Mouse (Mus musculus) CH12.LX (cell line): ENCODE measurements around the gene Otud3. TPM values are rescaled to one million over a fixed set of nuclear protein-coding genes. Genes with fewer than 3 reads are reported as not detected.

Experiments used
- DNase-seq: peaks from one replicate; pipeline ENCODE4 v3.0.0-alpha.2; 2013; ENCODE audit errors: extremely low read depth
- H3K27ac ChIP-seq: 2 replicates; pipeline ENCODE4 v1.5.1; 2012; ENCODE audit warnings: low read depth, mild to moderate bottlenecking, control low read depth, moderate library complexity; ENCODE audit not compliant: insufficient read depth
- H3K27me3 ChIP-seq: replicated peaks from 2 replicates; pipeline ENCODE3; 2012; ENCODE audit warnings: inconsistent platforms
- H3K36me3 ChIP-seq, 2 experiments: replicated peaks in 1 of 2; 2 replicates each; pipeline versions ENCODE3 to v1.6.1; 2012; ENCODE audit warnings: inconsistent platforms in 1 of 2, low read length in 1 of 2, mild to moderate bottlenecking in 1 of 2, mixed read lengths in 1 of 2, moderate library complexity in 1 of 2; ENCODE audit not compliant: control insufficient read depth in 1 of 2, insufficient read depth in 1 of 2
- H3K4me1 ChIP-seq, 2 experiments: 2 replicates each; pipeline ENCODE4 v1.6.1; 2012; ENCODE audit warnings: inconsistent platforms in 1 of 2, moderate library complexity in 1 of 2; ENCODE audit not compliant: insufficient read depth in 2 of 2, control insufficient read depth in 1 of 2
- H3K4me2 ChIP-seq: 2 replicates; pipeline ENCODE4 v1.6.1; 2012; ENCODE audit warnings: low read depth, mild to moderate bottlenecking, control low read depth; ENCODE audit not compliant: poor library complexity, insufficient read depth, severe bottlenecking
- H3K4me3 ChIP-seq, 3 experiments: fragments of 150-350 bp in 1 of 3; sonication (generic) in 1 of 3; replicated peaks in 1 of 3; 2 replicates each; pipeline versions ENCODE3 to v1.5.1; 2011 to 2012; ENCODE audit warnings: low read depth in 2 of 3, low read length in 2 of 3, mild to moderate bottlenecking in 2 of 3, moderate library complexity in 2 of 3, control low read depth in 1 of 3, improper control_type of control experiment in 1 of 3, inconsistent platforms in 1 of 3, mixed read lengths in 1 of 3; ENCODE audit not compliant: poor library complexity in 1 of 3
- H3K79me2 ChIP-seq: replicated peaks from 2 replicates; pipeline ENCODE4 v1.6.1; 2012; ENCODE audit warnings: mild to moderate bottlenecking, moderate library complexity; ENCODE audit not compliant: control insufficient read depth, poor library complexity, insufficient read depth, severe bottlenecking; ENCODE audit errors: extremely low read depth
- H3K9ac ChIP-seq: 2 replicates; pipeline ENCODE4 v1.6.1; 2012; ENCODE audit warnings: low read depth, mild to moderate bottlenecking, control low read depth, moderate library complexity; ENCODE audit not compliant: insufficient read depth
- H3K9me3 ChIP-seq: replicated peaks from 2 replicates; pipeline ENCODE3; 2012; ENCODE audit warnings: low read length, inconsistent platforms, mixed read lengths
- BHLHE40 ChIP-seq: IDR thresholded peaks from 2 replicates; pipeline ENCODE4 v1.6.1; 2011; ENCODE audit warnings: mild to moderate bottlenecking, low read depth, low read length, improper control_type of control experiment
- CHD1 ChIP-seq: IDR thresholded peaks from 2 replicates; pipeline ENCODE4 v1.6.1; 2012; ENCODE audit warnings: low read depth, low read length, improper control_type of control experiment, inconsistent platforms
- CHD2 ChIP-seq: IDR thresholded peaks from 2 replicates; pipeline ENCODE4 v1.6.1; 2011; ENCODE audit warnings: low read length, improper control_type of control experiment
- CTCF ChIP-seq, 2 experiments: IDR thresholded peaks in 1 of 2; conservative IDR thresholded peaks in 1 of 2; 2 replicates each; pipeline ENCODE4 v1.5.1; 2011 to 2012; ENCODE audit warnings: low read depth in 2 of 2, low read length in 2 of 2, improper control_type of control experiment in 1 of 2, inconsistent platforms in 1 of 2, mild to moderate bottlenecking in 1 of 2, moderate library complexity in 1 of 2
- ELF1 ChIP-seq: IDR thresholded peaks from 2 replicates; pipeline ENCODE4 v1.6.1; 2014; ENCODE audit warnings: low read depth, mild to moderate bottlenecking, inconsistent platforms, low read length, improper control_type of control experiment
- HCFC1 ChIP-seq: IDR thresholded peaks from 2 replicates; pipeline ENCODE4 v1.6.1; 2012; ENCODE audit warnings: low read depth, mild to moderate bottlenecking, inconsistent platforms, low read length, improper control_type of control experiment
- IRF4 ChIP-seq: IDR thresholded peaks from 2 replicates; pipeline ENCODE4 v1.6.1; 2014; ENCODE audit warnings: low read depth, mild to moderate bottlenecking, inconsistent platforms, low read length, improper control_type of control experiment
- JUND ChIP-seq: conservative IDR thresholded peaks from 2 replicates; pipeline ENCODE4 v1.6.1; 2011; ENCODE audit warnings: low read depth, low read length, improper control_type of control experiment
- MAFK ChIP-seq: IDR thresholded peaks from 2 replicates; pipeline ENCODE4 v1.6.1; 2011; ENCODE audit warnings: low read length, improper control_type of control experiment; ENCODE audit not compliant: insufficient replicate concordance
- MAX ChIP-seq: IDR thresholded peaks from 2 replicates; pipeline ENCODE4 v1.6.1; 2011; ENCODE audit warnings: low read length, improper control_type of control experiment
- MAZ ChIP-seq: IDR thresholded peaks from 2 replicates; pipeline ENCODE4 v1.6.1; 2012; ENCODE audit warnings: low read depth, mild to moderate bottlenecking, inconsistent platforms, low read length, improper control_type of control experiment, moderate library complexity
- MYC ChIP-seq: IDR thresholded peaks from 2 replicates; pipeline ENCODE4 v1.6.1; 2011; ENCODE audit warnings: low read depth, mild to moderate bottlenecking, improper control_type of control experiment, low read length
- NELFE ChIP-seq: IDR thresholded peaks from 2 replicates; pipeline ENCODE4 v1.6.1; 2011; ENCODE audit warnings: low read depth, low read length, improper control_type of control experiment
- POLR2A ChIP-seq: IDR thresholded peaks from 2 replicates; pipeline ENCODE4 v1.6.1; 2011; ENCODE audit warnings: low read depth, mild to moderate bottlenecking, improper control_type of control experiment, low read length
- RAD21 ChIP-seq: IDR thresholded peaks from 2 replicates; pipeline ENCODE4 v1.6.1; 2011; ENCODE audit warnings: low read depth, mild to moderate bottlenecking, low read length, improper control_type of control experiment, moderate library complexity
- SMC3 ChIP-seq: IDR thresholded peaks from 2 replicates; pipeline ENCODE4 v1.6.1; 2011; ENCODE audit warnings: low read depth, low read length, improper control_type of control experiment
- TBP ChIP-seq: conservative IDR thresholded peaks from 2 replicates; pipeline ENCODE4 v1.6.1; 2011; ENCODE audit warnings: low read depth, low read length, improper control_type of control experiment
- TCF12 ChIP-seq: IDR thresholded peaks from 2 replicates; pipeline ENCODE4 v1.6.1; 2014; ENCODE audit warnings: low read depth, mild to moderate bottlenecking, inconsistent platforms, low read length, improper control_type of control experiment
- UBTF ChIP-seq: IDR thresholded peaks from 2 replicates; pipeline ENCODE4 v1.6.1; 2012; ENCODE audit warnings: low read depth, mild to moderate bottlenecking, inconsistent platforms, low read length, improper control_type of control experiment, moderate library complexity
- USF2 ChIP-seq: conservative IDR thresholded peaks from 2 replicates; pipeline ENCODE4 v1.6.1; 2011; ENCODE audit warnings: low read depth, low read length, improper control_type of control experiment
- dilution Hi-C: fragments of 300-500 bp; cut with MboI; formaldehyde crosslinking; loops from 2 replicates; pipeline ENCODE4 v1.14.3; 2020; ENCODE audit warnings: low sequenced_read_pairs; ENCODE audit not compliant: extremely low pct_unique_long_range_greater_than_20kb, extremely low pct_ligation_motif_present
- in situ Hi-C: fragments of 300-500 bp; cut with MboI; formaldehyde crosslinking; loops from 3 replicates; pipeline ENCODE4 v1.14.3; 2019; ENCODE audit warnings: low sequenced_read_pairs, low pct_ligation_motif_present, low pct_unique_long_range_greater_than_20kb, mixed read lengths
- polyA plus RNA-seq: library from polyadenylated mRNA; unstranded; fragments of >175 nt; gene quantifications from 2 replicates; pipeline ENCODE4 v1.2.1, GENCODE M21; 2012; ENCODE audit warnings: low read depth; ENCODE audit not compliant: insufficient read length
- total RNA-seq, 2 experiments: library from RNA; depleted of rRNA; stranded (reverse); fragments of 300-350 nt in 1 of 2; fragments of >200 nt in 1 of 2; gene quantifications; 2 replicates each; pipeline ENCODE4 v1.2.3; 2012 to 2014

Gene Otud3
- total and polyA plus RNA-seq, 3 experiments, result 3.2 to 5.5 (median 5.4) TPM

- peak; percentile 98 for DNase-seq
- Histone ChIP-seq H3K9ac (peak overlapping the region; percentile 29; the same call in 1 of the 2 replicates), H3K36me3 (no peaks in the 10 kb centered on the region), H3K4me1 (peaks cover 10 to 44% of the 10 kb centered on the region in 2 experiments), H3K27ac (no peak overlapping the region), H3K9me3 (no peaks in the 10 kb centered on the region), H3K4me2 (peak overlapping the region; percentile 64), H3K27me3 (peaks cover 11% of the 10 kb centered on the region), H3K79me2 (no peaks in the 10 kb centered on the region), H3K4me3 (peak overlapping the region; percentile 41 to 59 (median 52))
- in situ Hi-C loops (no loop called here), dilution Hi-C loops (no loop called here)
- TF ChIP-seq HCFC1 (peak; percentile 35), BHLHE40 (no peak), USF2 (no peak), RAD21 (peak; percentile 61), CHD2 (no peak), TCF12 (peak; percentile 45; the same call in 1 of the 2 replicates), TBP (peak; percentile 98), ELF1 (peak; percentile 55), POLR2A (peak; percentile 72), UBTF (peak; percentile 87; the same call in 1 of the 2 replicates), MAZ (0 out of 2 replicates have a peak, but pooled peaks have one; percentile 19), NELFE (no peak), IRF4 (peak; percentile 49; the same call in 1 of the 2 replicates), SMC3 (peak; percentile 44), CTCF (conservative IDR thresholded peaks at IDR 0.05 in 1 of 2, IDR thresholded peaks at IDR 0.05 in 1 of 2; ENCODE audit: low read depth in 2 of 2, low read length in 2 of 2) (peak; percentile 54 to 85), MYC (no peak)
Measured at GRCm38 (mm10) chr4:138943730-138944129, 30.0 kb upstream of the Otud3 start.

GRCm38 (mm10) chr4:138941966-138942365 is 28.2 kb upstream of the Otud3 start:
- Histone ChIP-seq H3K27me3 (peaks cover 11% of the 10 kb centered on the region), H3K79me2 (no peaks in the 10 kb centered on the region), H3K4me1 (peaks cover 14 to 56% of the 10 kb centered on the region in 2 experiments), H3K9me3 (no peaks in the 10 kb centered on the region), H3K9ac (no peak overlapping the region), H3K36me3 (no peaks in the 10 kb centered on the region), H3K4me3 (no peak overlapping the region), H3K4me2 (no peak overlapping the region), H3K27ac (no peak overlapping the region)
- in situ Hi-C loops, result no loop called here
- DNase-seq, result no peak
- TF ChIP-seq MAX, result no peak
- no peak for TF ChIP-seq CHD1
- TF ChIP-seq MAFK, result no peak
- TF ChIP-seq JUND, result no peak
- dilution Hi-C loops, result no loop called here
